Mouse (Mus musculus) MEL (cell line): ENCODE data around the gene Bdnf. TPM values are rescaled to one million over a fixed set of nuclear protein-coding genes. Genes with fewer than 3 reads are reported as not detected.

ENCODE experiments used
- DNase-seq: peaks from one replicate; pipeline ENCODE4 v3.0.0; 2011; ENCODE audit warnings: low read depth, low spot score
- H3K27ac ChIP-seq: 2 replicates; pipeline ENCODE4 v1.5.1; 2012; ENCODE audit warnings: low read depth, mild to moderate bottlenecking, control low read depth, low read length, moderate library complexity; ENCODE audit not compliant: control insufficient read depth
- H3K27me3 ChIP-seq, 2 experiments: fragments of 150-350 bp in 1 of 2; sonication (generic) in 1 of 2; 2 replicates each; pipeline ENCODE4 v1.6.1; 2012; ENCODE audit warnings: low read length in 2 of 2, mild to moderate bottlenecking in 2 of 2, improper control_type of control experiment in 1 of 2, moderate library complexity in 1 of 2; ENCODE audit not compliant: insufficient read depth in 2 of 2, control insufficient read depth in 1 of 2
- H3K36me3 ChIP-seq, 2 experiments: 2 replicates each; pipeline ENCODE4 v1.6.1; 2012 to 2014; ENCODE audit warnings: low read length in 2 of 2, improper control_type of control experiment in 1 of 2, inconsistent platforms in 1 of 2, mild to moderate bottlenecking in 1 of 2; ENCODE audit not compliant: insufficient read depth in 2 of 2, control insufficient read depth in 1 of 2
- H3K4me1 ChIP-seq, 2 experiments: fragments of 150-350 bp in 1 of 2; sonication (generic) in 1 of 2; 2 replicates each; pipeline ENCODE4 v1.6.1; 2012; ENCODE audit warnings: low read length in 2 of 2, improper control_type of control experiment in 1 of 2, mild to moderate bottlenecking in 1 of 2; ENCODE audit not compliant: insufficient read depth in 2 of 2, control insufficient read depth in 1 of 2
- H3K4me3 ChIP-seq, 2 experiments: fragments of 150-350 bp in 1 of 2; sonication (generic) in 1 of 2; 2 replicates each; pipeline ENCODE4 v1.5.1; 2012; ENCODE audit warnings: low read depth in 2 of 2, low read length in 2 of 2, mild to moderate bottlenecking in 2 of 2, moderate library complexity in 2 of 2, control low read depth in 1 of 2, improper control_type of control experiment in 1 of 2; ENCODE audit not compliant: control insufficient read depth in 1 of 2, insufficient read depth in 1 of 2
- H3K79me2 ChIP-seq: 2 replicates; pipeline ENCODE4 v1.6.1; 2012; ENCODE audit warnings: mild to moderate bottlenecking, low read length, moderate library complexity; ENCODE audit not compliant: control insufficient read depth, poor library complexity, insufficient read depth
- H3K9ac ChIP-seq: 2 replicates; pipeline ENCODE4 v1.6.1; 2012; ENCODE audit warnings: low read depth, mild to moderate bottlenecking, control low read depth, low read length, moderate library complexity; ENCODE audit not compliant: control insufficient read depth, poor library complexity, severe bottlenecking
- H3K9me3 ChIP-seq: fragments of 150-350 bp; sonication (generic); replicated peaks from 2 replicates; pipeline ENCODE4 v1.6.1; 2012; ENCODE audit warnings: mild to moderate bottlenecking, low read length, improper control_type of control experiment, moderate library complexity; ENCODE audit not compliant: insufficient read depth
- BHLHE40 ChIP-seq: IDR thresholded peaks from 2 replicates; pipeline ENCODE4 v1.6.1; 2012; ENCODE audit warnings: low read depth, mild to moderate bottlenecking, inconsistent platforms, low read length, improper control_type of control experiment, borderline replicate concordance
- CTCF ChIP-seq, 3 experiments: IDR thresholded peaks in 2 of 3; conservative IDR thresholded peaks in 1 of 3; 2 replicates each; pipeline ENCODE4 v1.5.1; 2011 to 2012; ENCODE audit warnings: low read length in 3 of 3, low read depth in 2 of 3, mild to moderate bottlenecking in 2 of 3, improper control_type of control experiment in 1 of 3, inconsistent platforms in 1 of 3, mixed read lengths in 1 of 3, moderate library complexity in 1 of 3; ENCODE audit not compliant: control insufficient read depth in 1 of 3, insufficient read depth in 1 of 3, poor library complexity in 1 of 3, severe bottlenecking in 1 of 3
- ELF1 ChIP-seq: IDR thresholded peaks from 2 replicates; pipeline ENCODE4 v1.6.1; 2014; ENCODE audit warnings: low read depth, mild to moderate bottlenecking, inconsistent platforms, low read length, improper control_type of control experiment, moderate library complexity
- JUND ChIP-seq: IDR thresholded peaks from 2 replicates; pipeline ENCODE4 v1.6.1; 2011; ENCODE audit warnings: low read depth, mild to moderate bottlenecking, improper control_type of control experiment, low read length
- MAFK ChIP-seq: IDR thresholded peaks from 2 replicates; pipeline ENCODE4 v1.6.1; 2011; ENCODE audit warnings: low read depth, mild to moderate bottlenecking, low read length, improper control_type of control experiment, borderline replicate concordance
- NRF1 ChIP-seq: IDR thresholded peaks from 2 replicates; pipeline ENCODE4 v1.6.1; 2014; ENCODE audit warnings: low read depth, mild to moderate bottlenecking, inconsistent platforms, low read length, improper control_type of control experiment, moderate library complexity; ENCODE audit not compliant: poor library complexity, insufficient read depth, severe bottlenecking
- POLR2AphosphoS2 ChIP-seq: IDR thresholded peaks from 2 replicates; pipeline ENCODE4 v1.6.1; 2011; ENCODE audit warnings: low read length, improper control_type of control experiment
- UBTF ChIP-seq: IDR thresholded peaks from 2 replicates; pipeline ENCODE4 v1.6.1; 2012; ENCODE audit warnings: low read depth, mild to moderate bottlenecking, inconsistent platforms, low read length, improper control_type of control experiment, moderate library complexity, borderline replicate concordance; ENCODE audit not compliant: insufficient read depth
- USF1 ChIP-seq: IDR thresholded peaks from 2 replicates; pipeline ENCODE4 v1.6.1; 2014; ENCODE audit warnings: low read depth, mild to moderate bottlenecking, inconsistent platforms, low read length, improper control_type of control experiment, moderate library complexity
- ZC3H11A ChIP-seq: IDR thresholded peaks from 2 replicates; pipeline ENCODE4 v1.6.1; 2012; ENCODE audit warnings: low read depth, mild to moderate bottlenecking, inconsistent platforms, low read length, improper control_type of control experiment
- ZMIZ1 ChIP-seq: IDR thresholded peaks from 2 replicates; pipeline ENCODE4 v1.6.1; 2012; ENCODE audit warnings: low read depth, mild to moderate bottlenecking, inconsistent platforms, low read length, improper control_type of control experiment, moderate library complexity
- polyA plus RNA-seq, 2 experiments: library from polyadenylated mRNA; stranded (reverse) in 1 of 2; unstranded in 1 of 2; fragments of >175 nt in 1 of 2; fragments of >200 nt in 1 of 2; gene quantifications; 2 replicates each; pipeline versions ENCODE4 v1.2.1 to v1.2.4; 2012; ENCODE audit warnings: low replicate concordance in 2 of 2, low read depth in 1 of 2; ENCODE audit not compliant: insufficient read length in 2 of 2, insufficient read depth in 1 of 2, missing spikeins in 1 of 2
- total RNA-seq: library from RNA; depleted of rRNA; stranded (reverse); fragments of 300-350 nt; gene quantifications from 2 replicates; pipeline ENCODE4 v1.2.3, GENCODE M21; 2012

The Bdnf gene
- total and polyA plus RNA-seq, 3 experiments, result not detected

DNA sequence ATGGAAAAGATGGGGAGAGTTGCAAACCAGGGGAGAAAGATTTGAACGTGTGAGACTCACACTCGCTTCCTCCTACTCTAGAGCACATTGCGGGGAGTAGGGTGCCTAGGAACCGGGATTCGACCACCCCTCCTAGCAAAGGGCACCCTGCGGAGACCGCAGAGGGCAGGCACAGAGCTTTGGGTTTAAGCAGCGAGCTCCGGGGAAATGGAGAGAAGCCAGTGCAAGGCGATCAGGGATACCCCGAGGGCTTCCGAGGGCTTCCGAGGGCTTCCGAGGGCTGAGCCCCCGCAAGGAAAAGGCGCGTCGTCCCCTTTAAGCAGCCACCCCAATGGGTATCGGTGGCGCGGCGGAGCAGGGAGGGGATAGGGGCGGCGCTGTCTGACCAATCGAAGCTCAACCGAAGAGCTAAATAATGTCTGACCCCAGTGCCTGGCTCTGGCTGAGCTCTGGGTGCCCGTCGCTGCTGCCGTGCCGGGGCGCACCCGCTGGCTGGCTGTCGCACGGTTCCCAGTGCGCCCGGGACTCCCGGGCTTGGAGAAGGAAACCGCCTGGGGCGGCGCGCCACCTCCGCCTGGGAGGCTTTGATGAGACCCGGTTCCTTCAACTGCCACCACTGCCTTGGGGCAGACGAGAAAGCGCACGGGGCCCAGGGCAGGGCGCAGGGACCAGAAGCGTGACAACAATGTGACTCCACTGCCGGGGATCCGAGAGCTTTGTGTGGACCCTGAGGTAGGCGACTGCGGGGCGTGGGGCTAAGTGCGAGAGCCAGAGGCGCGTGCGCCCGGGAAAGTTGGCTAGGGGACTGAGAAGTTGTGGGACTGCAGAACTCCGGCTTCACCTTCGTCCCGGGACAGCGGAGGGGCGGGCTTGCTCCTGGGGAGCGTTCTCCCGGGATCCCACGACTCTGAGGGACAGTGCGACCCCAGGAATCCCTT is 18.9 kb downstream of the Bdnf start:
- Histone ChIP-seq H3K4me3 (no peak overlapping the region), H3K27ac (no peak overlapping the region), H3K9me3 (no peaks in the 10 kb centered on the region), H3K4me1 (no peaks in the 10 kb centered on the region), H3K36me3 (no peaks in the 10 kb centered on the region), H3K9ac (no peak overlapping the region), H3K79me2 (no peaks in the 10 kb centered on the region), H3K27me3 (no peaks in the 10 kb centered on the region)
- no peak for DNase-seq
- TF ChIP-seq ZC3H11A, result no peak
- no peak for TF ChIP-seq BHLHE40
- TF ChIP-seq POLR2AphosphoS2, result no peak
- no peak for TF ChIP-seq USF1
- TF ChIP-seq JUND, result no peak
- no peak for TF ChIP-seq CTCF (IDR thresholded peaks at IDR 0.05 in 2 of 3, conservative IDR thresholded peaks at IDR 0.05 in 1 of 3; ENCODE audit: control insufficient read depth in 1 of 3, insufficient read depth in 1 of 3, low read depth in 2 of 3, low read length in 3 of 3, poor library complexity in 1 of 3, severe bottlenecking in 1 of 3)
- TF ChIP-seq ZMIZ1, result no peak
- no peak for TF ChIP-seq MAFK
- TF ChIP-seq, all 39 proteins: peak for 0

GRCm38 (mm10) chr2:109694116-109694837 is 19.8 kb downstream of the Bdnf start:
- Histone ChIP-seq H3K4me1 (no peaks in the 10 kb centered on the region), H3K27me3 (no peaks in the 10 kb centered on the region), H3K9ac (no peak overlapping the region), H3K9me3 (no peaks in the 10 kb centered on the region), H3K36me3 (no peaks in the 10 kb centered on the region), H3K27ac (no peak overlapping the region), H3K4me3 (no peak overlapping the region), H3K79me2 (no peaks in the 10 kb centered on the region)
- no peak for TF ChIP-seq UBTF
- TF ChIP-seq ELF1, result no peak
- TF ChIP-seq ZC3H11A, result no peak
- no peak for TF ChIP-seq NRF1
- no peak for TF ChIP-seq POLR2AphosphoS2
- no peak for DNase-seq
